Mouse (Mus musculus) Patski (cell line): ENCODE measurements at regions not wholly inside any gene's neighbourhood (a gene's known extent, or its start where the extent isn't known, plus 50 kb on each side); places are given as distances from the start of the nearest gene placed in this dataset.
"Not testable (repeated sequence)": the region's sequence is repeated elsewhere in the genome, so short reads cannot be mapped to it uniquely, and the experiment has no call there.

Source experiments
- ATAC-seq: fragments of 100-300 bp; one replicate; pipeline ENCODE4 v1.8.0; 2021
- CTCF ChIA-PET: fragments of 350-600 bp; sonication (Branson Sonifier 250); formaldehyde crosslinking; loops from one replicate; lab custom pipeline; 2022; ENCODE audit warnings: inconsistent platforms; lab: Charles Lee
- POLR2A ChIA-PET: fragments of 350-600 bp; sonication (Branson Sonifier 250); formaldehyde crosslinking; loops from one replicate; lab custom pipeline; 2022; ENCODE audit warnings: antibody characterized with exemption, inconsistent platforms; lab: Charles Lee
- DNase-seq: peaks from one replicate; pipeline ENCODE4 v3.0.0-alpha.2; 2011; ENCODE audit warnings: low read depth, low spot score
- H3K27me3 ChIP-seq: fragments of 371-371 bp; one replicate; pipeline ENCODE4 v1.5.1; 2021
- CTCF ChIP-seq: fragments of 100-300 bp; IDR thresholded peaks from one replicate; pipeline ENCODE4 v1.5.1; 2021
- in situ Hi-C: fragments of 300-500 bp; cut with MboI; formaldehyde crosslinking; loops from 3 replicates; pipeline ENCODE4 v1.11.1; 2018; ENCODE audit warnings: low pct_unique_long_range_greater_than_20kb, mixed read lengths

- in situ Hi-C loops, result no loop called here
- no peak for DNase-seq
- ATAC-seq, result no peak
- POLR2A ChIA-PET, result no interaction called here
- no peak for TF ChIP-seq CTCF
- no peaks in the 10 kb centered on the region for H3K27me3 ChIP-seq
- CTCF ChIA-PET, result interaction anchor here (2.0 kb wide), 1 partner anchor 8 kb away, joined by 5 read pairs; no protein-coding TSS in a partner anchor
Observed at GRCm38 (mm10) chr6:22716864-22717557, 158.3 kb upstream of the Ptprz1 start.

- H3K27me3 ChIP-seq, result no peaks in the 10 kb centered on the region
- ChIA-PET POLR2A (no interaction called here), CTCF (interaction anchor here (2.0 kb wide), 1 partner anchor 8 kb away, joined by 5 read pairs; no protein-coding TSS in a partner anchor)
- DNase-seq (no peak), ATAC-seq (no peak)
- no peak for TF ChIP-seq CTCF
- in situ Hi-C loops, result no loop called here
Observed at GRCm38 (mm10) chr6:22716144-22716856, 159.0 kb upstream of the Ptprz1 start.

GRCm38 (mm10) chr6:22698187-22698586 is 177.1 kb upstream of the Ptprz1 start:
- no peak for ATAC-seq
- DNase-seq, result no peak
- H3K27me3 ChIP-seq, result no peaks in the 10 kb centered on the region
- in situ Hi-C loops, result no loop called here
- TF ChIP-seq CTCF, result no peak
- ChIA-PET CTCF (no interaction called here), POLR2A (no interaction called here)

GRCm38 (mm10) chr6:22688678-22689126 is 186.6 kb upstream of the Ptprz1 start:
- ChIA-PET POLR2A (no interaction called here), CTCF (no interaction called here)
- in situ Hi-C loops, result no loop called here
- no peak for TF ChIP-seq CTCF
- DNase-seq (no peak), ATAC-seq (no peak)
- H3K27me3 ChIP-seq, result no peaks in the 10 kb centered on the region

- POLR2A ChIA-PET, result no interaction called here
- CTCF ChIA-PET, result no interaction called here
- ATAC-seq (no peak), DNase-seq (no peak)
- H3K27me3 ChIP-seq, result no peaks in the 10 kb centered on the region
- no peak for TF ChIP-seq CTCF
- in situ Hi-C loops, result no loop called here
Observed at GRCm38 (mm10) chr6:22674586-22674929, 200.7 kb upstream of the Ptprz1 start.

GRCm38 (mm10) chr6:22673919-22674585 is 201.2 kb upstream of the Ptprz1 start:
- in situ Hi-C loops, result no loop called here
- POLR2A ChIA-PET, result no interaction called here
- no peaks in the 10 kb centered on the region for H3K27me3 ChIP-seq
- CTCF ChIA-PET, result no interaction called here
- TF ChIP-seq CTCF, result no peak
- DNase-seq, result no peak
- ATAC-seq, result no peak

- ATAC-seq, result no peak
- DNase-seq, result no peak
- CTCF ChIA-PET, result no interaction called here
- TF ChIP-seq CTCF, result no peak
- H3K27me3 ChIP-seq, result no peaks in the 10 kb centered on the region
- POLR2A ChIA-PET, result no interaction called here
- in situ Hi-C loops, result no loop called here
Observed at GRCm38 (mm10) chr6:22671524-22671923, 203.8 kb upstream of the Ptprz1 start.

- DNase-seq, result no peak
- H3K27me3 ChIP-seq, result no peaks in the 10 kb centered on the region
- in situ Hi-C loops, result no loop called here
- POLR2A ChIA-PET, result no interaction called here
- no peak for TF ChIP-seq CTCF
- CTCF ChIA-PET, result no interaction called here
- no peak for ATAC-seq
Observed at GRCm38 (mm10) chr6:22668190-22668975, 206.9 kb upstream of the Ptprz1 start.

GRCm38 (mm10) chr6:22657401-22657800 is 217.9 kb upstream of the Ptprz1 start:
- H3K27me3 ChIP-seq, in situ Hi-C loops, DNase-seq, CTCF ChIA-PET, POLR2A ChIA-PET, ATAC-seq: not testable (repeated sequence)

GRCm38 (mm10) chr6:22640100-22640499 is 235.2 kb upstream of the Ptprz1 start:
- in situ Hi-C loops, result no loop called here
- DNase-seq (no peak), ATAC-seq (no peak)
- POLR2A ChIA-PET, result no interaction called here
- no peak for TF ChIP-seq CTCF
- H3K27me3 ChIP-seq, result no peaks in the 10 kb centered on the region
- CTCF ChIA-PET, result interaction anchor here (1.0 kb wide), 1 partner anchor 16 kb away, joined by 3 read pairs; no protein-coding TSS in a partner anchor
